Mouse (Mus musculus) CD8-positive naive resting alpha-beta T cell, adult 57 days (primary cell): Measurements from ENCODE around the gene Gpr142. TPM values are rescaled to one million over a fixed set of nuclear protein-coding genes. Genes with fewer than 3 reads are reported as not detected.

Experiments used
- total RNA-seq: library from RNA; stranded (reverse); gene quantifications from one replicate; pipeline ENCODE4 v1.2.4, GENCODE M21; 2023

Gpr142 gene
- not detected for total RNA-seq

DNA sequence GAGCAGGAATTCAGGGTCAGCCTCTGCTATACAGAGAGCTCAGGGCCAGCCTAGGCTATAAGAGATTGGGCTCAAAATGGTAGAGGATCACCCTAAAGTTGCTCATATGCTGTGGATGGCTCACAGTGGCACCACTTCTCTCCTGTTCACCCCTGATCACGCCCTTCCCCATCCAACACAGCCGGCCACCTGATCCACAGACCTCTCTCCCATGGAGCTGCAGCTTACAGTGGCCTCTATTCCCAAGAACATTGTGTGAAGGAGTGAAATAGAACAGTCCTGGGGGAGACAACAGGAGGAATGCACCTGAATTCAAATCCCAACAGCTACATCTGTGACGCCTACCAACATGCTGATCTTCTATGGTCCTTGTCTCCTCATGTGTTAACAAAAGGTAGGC is at the start of gene Gpr142:
Gene Gpr142 (plus strand): TSS at position 301 of the 400 bp plus-strand sequence.

DNA sequence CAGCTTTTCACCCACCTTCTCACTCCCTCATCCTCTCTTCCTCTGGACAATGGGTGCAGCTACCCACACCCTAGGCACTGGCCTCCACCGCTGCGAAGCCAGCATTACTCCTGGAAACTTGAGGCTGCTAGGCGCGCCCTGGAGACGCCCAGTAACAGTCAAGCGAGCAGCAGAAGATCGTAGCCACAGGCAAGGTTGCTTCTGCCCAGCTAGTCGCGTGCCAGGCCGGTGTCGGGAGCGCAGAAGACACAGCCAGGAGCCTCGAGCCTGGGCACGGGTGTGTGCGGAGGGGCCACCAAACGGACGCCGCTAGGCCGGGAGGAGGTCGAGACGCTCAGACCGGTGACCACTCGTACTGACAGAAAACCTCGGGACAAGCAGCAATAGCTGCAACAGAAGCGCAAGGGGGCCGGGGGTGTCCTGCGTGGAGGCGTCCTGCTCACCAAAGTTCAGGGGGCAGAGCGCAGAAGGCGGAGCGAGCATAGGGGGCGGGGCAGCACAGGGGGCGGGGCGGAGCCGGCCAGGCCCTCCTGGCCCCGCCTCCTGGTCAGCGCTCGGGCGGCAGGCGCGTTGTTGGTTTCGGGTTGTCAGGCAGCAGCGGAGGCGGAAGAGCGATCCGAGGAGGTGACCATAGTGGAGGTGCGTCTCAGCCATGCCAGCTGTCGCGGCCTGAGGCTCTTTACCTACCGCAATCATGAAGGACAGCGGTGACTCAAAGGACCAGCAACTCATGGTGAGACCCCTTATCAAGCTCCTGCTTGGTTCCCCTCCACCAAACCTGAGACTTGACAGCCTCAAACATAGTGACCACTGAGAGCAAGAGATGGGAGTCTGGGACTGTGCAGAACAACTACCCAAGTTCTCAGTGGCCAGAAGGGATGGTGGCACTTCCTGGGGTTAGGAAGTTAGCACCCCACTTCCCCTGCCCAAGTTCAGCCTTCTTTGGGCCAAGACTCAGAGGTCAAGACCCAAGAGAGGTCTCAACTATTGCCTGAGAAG is 33.6 kb upstream of the Gpr142 start, which contains the start of gene Kif19a:
Gene Kif19a (plus strand): TSS at position 569 of the 999 bp plus-strand sequence.

GRCm38 (mm10) chr11:114795848-114796322 is 2.8 kb upstream of the Gpr142 start, which contains the start of gene Btbd17:
Btbd17 (minus strand) TSS chr11:114795945.

DNA sequence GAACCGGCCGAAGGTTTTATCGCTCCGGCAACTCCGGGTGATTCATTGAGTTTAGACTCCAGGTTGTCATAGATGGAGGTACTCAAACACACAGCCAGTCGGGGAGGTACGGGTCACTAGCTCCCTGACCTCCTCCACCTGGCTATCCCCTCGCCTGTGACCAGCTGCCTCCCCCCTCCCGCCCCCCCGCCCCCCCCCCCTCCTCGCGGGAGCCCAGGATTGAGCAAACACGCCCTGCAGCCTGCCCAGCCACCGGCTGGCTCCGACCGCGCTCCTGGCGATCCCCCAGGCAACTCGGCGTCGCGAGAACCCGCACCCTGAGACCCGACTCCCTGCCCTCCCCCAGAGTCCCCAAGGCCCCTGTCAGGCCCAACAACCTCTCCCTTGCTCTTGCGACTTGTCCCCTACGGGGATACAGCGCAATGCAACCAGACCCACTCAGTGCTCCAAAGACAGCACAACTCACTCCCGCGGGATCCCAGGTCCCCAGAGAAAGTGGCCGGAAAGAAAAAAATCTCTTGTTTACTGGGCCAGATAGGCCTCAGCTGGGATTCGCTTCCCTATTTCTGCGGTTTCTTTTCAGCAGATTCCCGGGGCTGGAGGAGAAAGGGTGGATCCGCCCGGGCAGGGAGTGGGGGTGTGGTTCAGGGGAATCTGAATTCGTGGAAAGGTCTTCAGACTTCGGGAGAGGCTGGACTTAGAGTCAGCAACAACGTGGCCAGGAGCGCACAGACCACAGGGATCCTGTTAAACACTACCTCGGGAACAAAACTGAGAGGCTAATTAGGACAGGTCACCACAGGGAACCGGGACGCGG is 51.9 kb downstream of the Gpr142 start, which contains the start of gene Gprc5c:
Gene Gprc5c (plus strand): TSS at position 701 of the 817 bp plus-strand sequence.

Other genes with a start within 250 kb of the Gpr142 start
- gene Rpl38, start 130.4 kb upstream of the Gpr142 start, total RNA-seq, result 3,102 TPM
- gene Ttyh2, start 123.5 kb upstream of the Gpr142 start, total RNA-seq, result 0.52 TPM
- gene Dnaic2, start 71.5 kb upstream of the Gpr142 start, total RNA-seq, result not detected
- gene Kif19a, start 33.5 kb upstream of the Gpr142 start, total RNA-seq, result 0.15 TPM
- gene Btbd17, start 3.0 kb upstream of the Gpr142 start, total RNA-seq, result not detected
- gene Gprc5c, start 52.2 kb downstream of the Gpr142 start, total RNA-seq, result not detected
- 1.2 TPM for gene Cd300a, start 91.1 kb downstream of the Gpr142 start, total RNA-seq
- 1.5 TPM for gene Cd300lb, start 135.5 kb downstream of the Gpr142 start, total RNA-seq
- gene Cd300c, start 170.2 kb downstream of the Gpr142 start, total RNA-seq, result not detected
- gene Cd300ld, start 191.0 kb downstream of the Gpr142 start, total RNA-seq, result 0.46 TPM
- gene Cd300c2, start 203.0 kb downstream of the Gpr142 start, total RNA-seq, result 0.89 TPM
- not detected for gene Cd300ld2, start 217.3 kb downstream of the Gpr142 start, total RNA-seq
- gene Cd300ld4, start 228.1 kb downstream of the Gpr142 start, total RNA-seq, result not detected
- gene Cd300ld5, start 238.8 kb downstream of the Gpr142 start, total RNA-seq, result not detected
- gene Cd300ld3, start 249.5 kb downstream of the Gpr142 start, total RNA-seq, result not detected